Mouse (Mus musculus) cerebellum, adult 2 months (tissue): ENCODE measurements around the gene Ntng2.

Experiments used
- CTCF ChIP-seq: fragments of 200-500 bp; IDR thresholded peaks from 2 replicates; pipeline ENCODE4 v1.5.1; 2011; ENCODE audit warnings: low read depth, mild to moderate bottlenecking, control low read depth, low read length, moderate library complexity, borderline replicate concordance; ENCODE audit not compliant: insufficient read depth
- POLR2A ChIP-seq: fragments of 200-500 bp; IDR thresholded peaks from 2 replicates; pipeline ENCODE4 v1.6.1; 2011; ENCODE audit warnings: low read length, control low read depth, borderline replicate concordance; ENCODE audit not compliant: insufficient read depth

DNA sequence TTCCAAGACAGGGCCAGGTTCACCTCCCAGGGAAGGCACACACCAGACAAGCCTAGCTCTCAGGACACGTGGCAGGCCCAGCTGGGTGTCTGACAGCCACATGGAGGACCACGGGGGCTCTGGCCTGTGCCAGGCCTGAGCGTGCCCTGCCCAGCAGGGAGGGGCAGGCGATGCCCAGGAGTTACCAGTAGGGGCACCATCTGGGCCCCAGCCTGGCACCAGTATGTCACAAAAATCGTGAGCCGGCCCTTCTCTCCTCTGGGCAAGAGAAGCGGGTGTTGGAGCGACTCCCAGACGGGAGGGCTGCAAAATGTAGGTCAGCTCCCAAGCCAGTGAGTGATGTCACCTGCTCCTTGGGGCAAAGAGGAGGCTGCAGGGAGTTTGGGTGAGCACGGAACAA is 34.9 kb downstream of the Ntng2 start:
- no peak for TF ChIP-seq POLR2A
- peak; percentile 62; the same call in 1 of the 2 replicates for TF ChIP-seq CTCF
